Mouse (Mus musculus): Measurements from ENCODE around the gene Ptpn6.

DNA sequence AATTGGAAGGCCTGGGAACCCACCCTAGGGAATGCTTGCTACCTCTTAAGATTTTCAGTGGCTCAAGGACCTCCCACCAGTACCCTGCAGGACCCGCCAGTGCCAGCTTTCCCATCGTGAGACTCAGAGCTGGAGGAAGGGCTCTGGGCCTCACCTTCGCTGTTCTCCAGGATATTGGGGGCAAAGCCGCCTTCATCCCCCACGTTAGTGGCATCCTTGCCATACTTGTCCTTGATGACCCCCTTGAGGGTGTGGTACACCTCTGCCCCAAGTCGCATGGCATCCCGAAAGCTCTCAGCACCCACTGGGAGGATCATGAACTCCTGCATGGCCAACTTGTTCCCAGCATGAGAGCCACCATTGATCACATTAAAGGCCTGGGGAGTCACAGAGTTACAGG lies 27.4 kb upstream of the Ptpn6 start:
- TF ChIP-seq TAL1 (IDR thresholded peaks at IDR 0.05; ENCODE audit: low read length) (no peak), GATA1 (IDR thresholded peaks at IDR 0.05; ENCODE audit: low read length) (no peak)

Measured in erythroblast, embryonic 14.5 days (primary cell).